Mouse (Mus musculus) G1E (cell line): ENCODE data around the gene Bcl2l1.

Experiments used
- CTCF ChIP-seq: IDR thresholded peaks from 2 replicates; pipeline ENCODE4 v1.5.1; 2012; ENCODE audit warnings: low read depth, low read length, inconsistent platforms, mixed read lengths
- GATA1 ChIP-seq: IDR thresholded peaks from 2 replicates; pipeline ENCODE4 v1.6.1; 2012; ENCODE audit warnings: borderline replicate concordance, low read length, inconsistent platforms, mixed read lengths
- POLR2AphosphoS5 ChIP-seq: IDR thresholded peaks from 2 replicates; pipeline ENCODE4 v1.6.1; 2012; ENCODE audit warnings: low read depth, low read length, inconsistent platforms; ENCODE audit not compliant: insufficient replicate concordance

DNA sequence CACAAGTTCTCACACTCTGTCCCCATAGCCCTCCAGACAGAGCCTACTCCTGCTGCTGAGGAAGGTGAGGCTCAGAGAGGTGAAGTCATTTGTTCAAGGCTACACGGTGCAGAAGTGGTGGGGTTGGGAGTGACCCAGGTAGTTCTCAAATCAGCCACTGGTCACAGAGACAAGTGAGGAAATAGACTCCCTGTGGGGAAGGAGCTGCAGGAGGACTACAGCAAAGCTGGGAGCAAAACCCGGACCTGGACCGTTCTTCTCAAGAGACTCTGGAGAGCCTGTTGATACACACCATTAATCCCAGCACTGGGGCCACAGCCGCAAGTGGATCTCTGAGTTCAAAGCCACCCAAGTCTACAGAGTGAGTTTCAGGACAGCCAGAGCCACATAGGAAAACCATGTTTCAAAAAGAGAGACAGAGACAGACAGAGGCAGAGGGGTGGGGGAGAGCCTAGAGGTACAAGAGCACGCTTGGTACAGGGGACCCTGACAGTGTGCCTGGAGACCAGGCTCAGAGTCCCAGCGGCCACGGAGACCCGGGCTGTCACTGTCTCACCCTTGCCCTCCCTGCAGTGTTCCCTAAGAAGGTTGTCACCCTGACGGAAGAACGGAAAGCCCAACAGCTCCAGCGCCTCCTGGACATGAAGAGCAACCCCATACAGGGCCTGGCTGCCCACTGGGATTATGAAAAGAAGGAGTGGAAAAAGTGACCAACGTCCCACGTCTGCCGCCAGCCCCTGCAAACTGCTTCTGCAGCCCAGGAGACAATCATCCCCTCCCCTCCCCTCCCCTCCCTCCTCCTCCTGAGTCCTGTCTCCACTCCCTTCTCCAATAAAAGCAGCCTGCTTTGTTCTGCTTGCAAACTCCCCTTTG is 67.1 kb downstream of the Bcl2l1 start:
- TF ChIP-seq CTCF = no peak
- TF ChIP-seq GATA1 = no peak
- TF ChIP-seq POLR2AphosphoS5 = no peak
